Mouse (Mus musculus) left cerebral cortex, adult 9 months (tissue): ENCODE results near the gene Plch1.

Source experiments
- DNase-seq, 2 experiments: peaks; one replicate each; pipeline ENCODE4 v3.0.0; 2022; ENCODE audit warnings: low spot score in 2 of 2

Plch1 gene

GRCm38 (mm10) chr3:63693694-63694093, 205.6 kb downstream of the Plch1 start:
- DNase-seq: no peak

DNA sequence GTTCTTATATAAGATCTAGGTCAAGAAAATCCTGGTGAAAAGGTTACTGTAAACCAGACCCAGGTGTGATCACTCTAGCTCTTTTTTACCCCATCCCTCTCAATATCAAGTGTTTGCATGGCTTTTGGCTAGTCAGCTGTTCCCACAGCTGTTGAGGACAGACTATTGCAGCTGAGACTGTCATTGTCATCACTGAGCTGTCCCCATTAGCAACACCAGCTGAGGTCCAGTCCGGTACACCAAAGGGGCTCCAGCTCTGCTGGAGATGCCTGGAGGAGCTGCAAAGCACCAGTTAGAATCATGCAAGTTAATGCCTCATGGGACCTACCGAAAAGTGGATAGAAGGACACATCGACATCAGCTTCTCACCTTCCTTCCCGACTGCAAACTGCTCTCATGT, 206.5 kb downstream of the Plch1 start:
- no peak for DNase-seq

DNA sequence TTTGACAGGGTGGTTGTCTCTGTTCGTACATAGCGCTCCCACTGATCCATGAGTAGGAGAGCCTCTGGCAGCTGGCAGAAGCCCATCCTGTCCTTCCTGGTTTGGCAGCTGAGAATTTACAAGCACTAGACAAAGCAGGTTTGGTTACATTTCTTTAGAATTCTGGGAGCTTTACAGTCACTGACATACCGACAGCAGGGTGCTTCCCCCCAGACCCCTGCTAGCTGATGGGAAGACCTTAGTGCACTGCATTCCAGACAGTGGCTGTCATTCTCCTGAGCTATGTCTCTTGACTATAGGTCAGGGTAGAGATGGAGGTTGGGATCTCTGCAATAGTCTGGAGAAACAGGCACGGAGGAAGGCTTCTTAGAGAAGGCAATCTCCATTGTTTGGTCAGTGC, 230.5 kb downstream of the Plch1 start:
- DNase-seq: no peak

DNA sequence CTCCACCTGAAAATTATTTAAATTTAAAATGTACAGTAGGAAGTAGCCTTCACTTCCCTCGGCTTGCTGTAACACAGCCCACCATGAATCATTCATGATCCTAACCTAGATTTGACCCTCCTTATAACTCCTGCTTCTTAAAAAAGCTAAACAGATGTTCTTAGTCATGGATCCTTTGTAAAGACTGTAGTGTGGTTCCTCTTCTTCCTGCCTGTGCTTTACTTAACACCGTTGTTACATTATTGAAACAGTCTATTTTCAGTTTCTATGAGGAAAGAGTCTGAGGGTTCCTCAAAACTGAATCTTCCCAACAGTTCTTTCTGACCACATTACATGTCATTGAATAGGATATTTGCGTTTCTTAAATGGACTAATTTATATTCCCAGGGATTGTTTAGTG, 234.0 kb downstream of the Plch1 start:
- no peak for DNase-seq

DNA sequence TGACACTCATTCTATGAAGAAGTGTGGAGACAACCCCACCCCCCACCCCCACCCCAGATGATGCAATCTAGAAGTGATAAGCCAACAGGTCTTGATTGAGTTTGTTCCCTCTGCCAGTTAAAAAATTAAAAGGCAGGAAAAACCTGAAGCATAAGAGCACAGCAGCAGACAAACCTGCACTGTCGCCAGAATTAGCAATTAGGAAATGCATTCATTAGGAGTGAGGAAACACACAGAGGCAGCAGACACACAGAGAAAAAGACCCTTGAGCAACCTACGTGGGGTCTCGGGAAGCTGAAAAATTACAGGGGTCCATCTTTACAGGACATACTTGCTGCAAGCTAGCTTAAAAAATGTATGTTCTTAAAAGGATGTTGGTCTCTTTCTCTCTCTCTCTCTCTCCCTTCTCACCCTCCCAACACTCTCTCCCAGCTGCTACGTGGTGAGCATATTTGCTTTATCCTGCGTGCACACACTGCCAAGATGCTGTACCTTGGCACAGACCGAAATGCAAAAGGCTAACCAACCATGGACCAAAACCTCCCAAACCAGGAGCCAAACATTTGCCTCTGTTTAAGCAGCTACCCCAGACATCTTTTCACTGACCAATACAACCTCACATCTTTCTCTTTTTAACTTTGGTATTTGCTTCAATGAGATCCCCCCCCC, 234.6 kb downstream of the Plch1 start:
- peak in 1 of 2 experiments; percentile 5 for DNase-seq
